Mouse (Mus musculus): ENCODE results near the gene Agap1.

GRCm38 (mm10) chr1:89845487-89845886, 390.9 kb downstream of the Agap1 start:
- no peak for TF ChIP-seq CTCF (IDR thresholded peaks at IDR 0.05)
- no peak for TF ChIP-seq EP300 (IDR thresholded peaks at IDR 0.05)
